Mouse (Mus musculus) myocyte (in vitro differentiated cells): ENCODE data around the gene Dao.

Source experiments
- MAX ChIP-seq: IDR thresholded peaks from one replicate; pipeline ENCODE4 v1.6.1; 2011; ENCODE audit warnings: low read depth, mild to moderate bottlenecking, control low read depth
- POLR2A ChIP-seq: IDR thresholded peaks from one replicate; pipeline ENCODE4 v1.6.1; 2011; ENCODE audit warnings: low read depth, mild to moderate bottlenecking, control low read depth, moderate library complexity; ENCODE audit not compliant: insufficient read length
- TCF12 ChIP-seq: IDR thresholded peaks from one replicate; pipeline ENCODE4 v1.6.1; 2011; ENCODE audit warnings: mild to moderate bottlenecking, control low read depth; ENCODE audit not compliant: poor library complexity, insufficient read depth, severe bottlenecking
- TCF3 ChIP-seq: IDR thresholded peaks from one replicate; pipeline ENCODE4 v1.6.1; 2011; ENCODE audit warnings: low read depth, control low read depth; ENCODE audit not compliant: insufficient read length

DNA sequence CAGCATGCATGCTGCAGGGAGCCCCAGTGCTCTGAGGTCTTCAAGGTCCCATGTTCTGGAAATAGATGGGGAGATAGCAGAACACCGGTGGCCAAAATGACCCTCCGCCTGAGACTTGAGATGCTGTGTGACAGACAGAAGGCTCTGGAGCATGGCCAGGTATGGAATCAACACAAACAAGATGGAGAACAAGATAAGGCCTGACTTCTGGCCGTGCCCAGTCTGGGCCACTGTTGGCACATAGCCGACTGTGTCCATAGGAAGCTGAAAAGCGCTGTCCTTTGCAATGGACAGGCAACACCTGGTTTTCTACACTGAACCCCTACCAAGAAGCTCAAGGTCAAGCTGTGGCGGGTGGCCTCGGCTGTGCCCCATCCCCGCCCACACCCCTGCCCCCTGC, 29.7 kb upstream of the Dao start:
- TF ChIP-seq POLR2A, result no peak
- TF ChIP-seq MAX, result no peak
- no peak for TF ChIP-seq TCF12
- TF ChIP-seq TCF3, result no peak
